ENCODE assay signal across 12 mouse cellular contexts in genomic region chr12:64692196-64693169, GRCm38 (mm10).
A peak's percentile ranks its signal among the peaks of the same experiment; 100 is the strongest.
DNase-seq lines count a peak whose midpoint lies in the region; ATAC-seq lines count a peak whose summit lies in the region.
"Had no signal": no experiment of that assay in that cellular context is flagged by ENCODE, and none has a peak within 500 bp of the region (broad histone marks: within the 10 kb centered on the region; RNA-seq: fewer than 3 reads in every experiment).

No protein-coding gene starts in this region.

- H3K4me1 ChIP-seq in forebrain, embryonic 10.5 days = peaks cover 12% of the 10 kb centered on the region
- no peaks in the 10 kb centered on the region for H3K4me1 ChIP-seq in forebrain, embryonic 15.5 days
- peaks cover 5% of the 10 kb centered on the region; the same call in 1 of the 2 replicates for H3K4me1 ChIP-seq in hindbrain, embryonic 15.5 days (replicated peaks)
- H3K4me1 ChIP-seq in midbrain, embryonic 16.5 days (ENCODE audit: control insufficient read depth, insufficient read depth, low read length) = no peaks in the 10 kb centered on the region

- H3K4me2 ChIP-seq in forebrain, embryonic 15.5 days (replicated peaks) = no peak overlapping the region
- H3K4me2 ChIP-seq in hindbrain, embryonic 15.5 days = no peak overlapping the region
- no peak overlapping the region for H3K4me2 ChIP-seq in midbrain, embryonic 16.5 days (ENCODE audit: low read length)

- no peaks in the 10 kb centered on the region for H3K27me3 ChIP-seq in forebrain, embryonic 10.5 days (ENCODE audit: poor library complexity, severe bottlenecking)
- no peaks in the 10 kb centered on the region for H3K27me3 ChIP-seq in forebrain, embryonic 15.5 days
- no peaks in the 10 kb centered on the region for H3K27me3 ChIP-seq in hindbrain, embryonic 15.5 days
- no peaks in the 10 kb centered on the region for H3K27me3 ChIP-seq in midbrain, embryonic 16.5 days (ENCODE audit: control insufficient read depth, insufficient read depth, low read depth, low read length)

- WGBS in forebrain, embryonic 10.5 days = 52% methylated on average over 10 of the region's 10 CpGs
- WGBS in forebrain, embryonic 15.5 days = 33% methylated on average over 10 of the region's 10 CpGs
- 28% methylated on average over 10 of the region's 10 CpGs for WGBS in hindbrain, embryonic 15.5 days
- WGBS in midbrain, embryonic 16.5 days = 30% methylated on average over 10 of the region's 10 CpGs

- H3K9ac ChIP-seq in forebrain, embryonic 15.5 days (replicated peaks) = no peak overlapping the region
- H3K9ac ChIP-seq in hindbrain, embryonic 15.5 days = no peak overlapping the region
- H3K9ac ChIP-seq in midbrain, embryonic 16.5 days (ENCODE audit: low read depth, low read length) = no peak overlapping the region

- H3K4me3 ChIP-seq in forebrain, embryonic 10.5 days = no peak overlapping the region
- no peak overlapping the region for H3K4me3 ChIP-seq in forebrain, embryonic 15.5 days
- no peak overlapping the region for H3K4me3 ChIP-seq in hindbrain, embryonic 15.5 days
- H3K4me3 ChIP-seq in midbrain, embryonic 16.5 days (ENCODE audit: low read depth, low read length) = no peak overlapping the region

- no peaks in the 10 kb centered on the region for H3K36me3 ChIP-seq in forebrain, embryonic 10.5 days (replicated peaks)
- H3K36me3 ChIP-seq in forebrain, embryonic 15.5 days = no peaks in the 10 kb centered on the region
- no peaks in the 10 kb centered on the region for H3K36me3 ChIP-seq in hindbrain, embryonic 15.5 days
- H3K36me3 ChIP-seq in midbrain, embryonic 16.5 days (ENCODE audit: control insufficient read depth, insufficient read depth, low read length) = no peaks in the 10 kb centered on the region

- no peak for ATAC-seq in forebrain, embryonic 15.5 days (replicated peaks)
- peak; percentile 45; the same call in 1 of the 2 replicates for ATAC-seq in hindbrain, embryonic 15.5 days (ENCODE audit: low FRiP score, low read depth)
- peak; percentile 77 for ATAC-seq in midbrain, embryonic 16.5 days
- ATAC-seq: lung, postnatal 0 days had no signal

- H3K9me3 ChIP-seq in forebrain, embryonic 10.5 days = no peaks in the 10 kb centered on the region
- no peaks in the 10 kb centered on the region for H3K9me3 ChIP-seq in forebrain, embryonic 15.5 days
- no peaks in the 10 kb centered on the region for H3K9me3 ChIP-seq in hindbrain, embryonic 15.5 days
- no peaks in the 10 kb centered on the region for H3K9me3 ChIP-seq in midbrain, embryonic 16.5 days (replicated peaks; ENCODE audit: control insufficient read depth, low read length, poor library complexity, severe bottlenecking)

- H3K27ac ChIP-seq in forebrain, embryonic 10.5 days = 0 out of 2 replicates have a peak overlapping the region, but pooled peaks have one; percentile 30
- no peak overlapping the region for H3K27ac ChIP-seq in forebrain, embryonic 15.5 days (replicated peaks)
- H3K27ac ChIP-seq in hindbrain, embryonic 15.5 days (replicated peaks) = no peak overlapping the region
- 0 out of 2 replicates have a peak overlapping the region, but pooled peaks have one; percentile 9 for H3K27ac ChIP-seq in midbrain, embryonic 16.5 days (ENCODE audit: low read length)

- intact Hi-C loops in left cerebral cortex, postnatal 10 days (cut with DNase I) = no loop called here

- DNase-seq in forebrain, embryonic 10.5 days (ENCODE audit: extremely low spot score, low spot score) = no peak
- peak; percentile 18 for DNase-seq in Muller cell, postnatal 12 days (ENCODE audit: inconsistent ontology term)
- no peak for DNase-seq in layer of hippocampus, adult 18-20 months (ENCODE audit: low spot score in 2 of 2)
- DNase-seq in frontal cortex, adult 2 months (ENCODE audit: extremely low spot score in 1 of 2, low spot score in 1 of 2) = no peak
- no peak for DNase-seq in left cerebral cortex, postnatal 10 days (ENCODE audit: extremely low spot score in 1 of 2, low spot score in 2 of 2)
- DNase-seq: adrenal gland, postnatal 25 days; cerebellum, postnatal 25 days; heart, postnatal 10 days had no signal

Comparison
In these comparisons a context has a peak if more than half of its experiments do, and no peak if none do; other contexts are left out.
1. H3K27ac ChIP-seq: peak in forebrain, embryonic 10.5 days (single experiment) and midbrain, embryonic 16.5 days (single experiment); none in forebrain, embryonic 15.5 days (single experiment) and hindbrain, embryonic 15.5 days (single experiment).